Mouse (Mus musculus): ENCODE data around the gene Eif4a2.
"Not testable (repeated sequence)": the region's sequence is repeated elsewhere in the genome, so short reads cannot be mapped to it uniquely, and the experiment has no call there.

DNA sequence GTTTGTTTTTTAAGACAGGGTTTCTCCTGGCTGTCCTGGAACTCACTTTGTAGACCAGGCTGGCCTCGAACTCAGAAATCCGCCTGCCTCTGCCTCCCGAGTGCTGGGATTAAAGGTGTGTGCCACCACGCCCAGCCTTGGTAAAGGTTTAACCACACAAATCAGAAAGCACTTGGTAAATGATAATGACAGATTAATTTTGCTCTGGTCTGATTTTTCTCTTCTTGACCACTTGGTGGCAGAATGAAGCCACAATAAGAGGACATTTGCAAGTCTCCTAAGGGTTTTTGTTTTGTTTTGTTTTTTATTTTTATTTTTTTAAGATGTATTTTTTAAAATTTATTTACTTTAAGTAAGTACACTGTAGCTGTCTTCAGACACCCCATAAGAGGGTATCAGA, 19.5 kb upstream of the Eif4a2 start:
- TF ChIP-seq CTCF (IDR thresholded peaks at IDR 0.05; ENCODE audit: low read depth) = peak; percentile 73
- not testable (repeated sequence) for TF ChIP-seq EP300 (optimal IDR thresholded peaks at IDR 0.05)

All from stomach, postnatal 0 days (tissue).